In the genomic region with DNA sequence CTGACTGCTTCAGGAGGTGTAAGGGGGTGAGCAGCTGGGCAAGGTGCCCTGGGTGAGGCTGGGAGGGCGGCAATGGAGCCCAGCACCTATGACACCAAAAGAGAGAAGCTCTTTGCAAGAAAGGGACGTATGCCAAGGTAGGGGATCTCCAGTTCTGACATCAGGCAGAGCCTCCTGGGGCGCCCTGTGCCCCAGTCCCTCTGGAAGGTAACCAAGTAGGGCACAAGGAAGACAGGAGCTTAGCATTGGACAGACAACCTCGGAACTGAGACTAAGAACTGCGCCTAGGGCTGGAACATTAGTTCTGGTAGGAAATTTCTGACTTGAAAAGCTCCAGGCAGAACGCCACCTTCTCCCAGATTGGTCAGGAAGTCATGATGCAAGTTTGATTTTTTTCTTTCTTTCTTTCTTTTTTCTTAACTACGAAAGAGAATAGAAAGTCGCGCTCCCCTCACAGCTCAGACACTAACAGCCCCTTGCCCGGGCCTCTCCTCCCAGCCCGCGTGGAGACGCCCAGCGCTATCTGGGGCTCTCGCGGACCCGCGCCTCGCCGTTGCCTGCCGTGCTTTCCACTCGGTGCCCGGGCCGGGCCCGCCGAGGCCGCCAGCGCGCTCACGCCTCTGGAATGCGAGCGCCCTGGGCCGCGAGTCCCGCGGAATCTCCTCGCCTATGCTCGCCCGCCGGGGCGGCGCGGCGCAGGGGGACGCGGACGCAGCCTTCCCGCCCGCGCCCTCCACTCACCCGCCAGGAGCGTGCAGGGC, we compare ENCODE assay signal across 8 mouse cellular contexts. TPM values are rescaled to one million over a fixed set of nuclear protein-coding genes. Genes with fewer than 3 reads are reported as not detected.
DNase-seq lines count a peak whose midpoint lies in the region; ATAC-seq and TF ChIP-seq lines count a peak whose summit lies in the region.

No protein-coding gene starts in this region.

- H3K27ac ChIP-seq in MEL (ENCODE audit: control insufficient read depth, low read depth, low read length) = peak overlapping the region; percentile 77
- H3K27ac ChIP-seq in embryonic facial prominence, embryonic 14.5 days (replicated peaks; ENCODE audit: low read depth, low read length) = peak overlapping the region; percentile 91
- peak overlapping the region; percentile 81 for H3K27ac ChIP-seq in limb, embryonic 12.5 days
- no peak overlapping the region for H3K27ac ChIP-seq in midbrain, postnatal 0 days (ENCODE audit: low read depth, low read length)

- H3K4me2 ChIP-seq in embryonic facial prominence, embryonic 14.5 days (ENCODE audit: low read depth, low read length) = peak overlapping the region; percentile 77
- H3K4me2 ChIP-seq in limb, embryonic 12.5 days = peak overlapping the region; percentile 88
- peak overlapping the region; percentile 92 for H3K4me2 ChIP-seq in midbrain, postnatal 0 days (ENCODE audit: low read depth, low read length, poor library complexity, severe bottlenecking)

- H3K4me3 ChIP-seq in MEL (ENCODE audit: control insufficient read depth in 1 of 2, insufficient read depth in 1 of 2, low read depth in 2 of 2, low read length in 2 of 2) = peak overlapping the region; percentile 55 to 58
- H3K4me3 ChIP-seq in embryonic facial prominence, embryonic 14.5 days (ENCODE audit: low read depth, low read length) = peak overlapping the region; percentile 78
- peak overlapping the region; percentile 67 for H3K4me3 ChIP-seq in limb, embryonic 12.5 days (replicated peaks)
- H3K4me3 ChIP-seq in midbrain, postnatal 0 days (ENCODE audit: low read depth, low read length) = peak overlapping the region; percentile 55

- H3K79me2 ChIP-seq in MEL (ENCODE audit: control insufficient read depth, insufficient read depth, low read length, poor library complexity) = peaks cover 67% of the 10 kb centered on the region

- H3K4me1 ChIP-seq in MEL (ENCODE audit: control insufficient read depth in 1 of 2, insufficient read depth in 2 of 2, low read length in 2 of 2) = peaks cover 0 to 31% of the 10 kb centered on the region in 2 experiments; a peak in 3 of 4 replicates
- peaks cover 30% of the 10 kb centered on the region for H3K4me1 ChIP-seq in embryonic facial prominence, embryonic 14.5 days (ENCODE audit: control insufficient read depth, insufficient read depth, low read length)
- H3K4me1 ChIP-seq in limb, embryonic 12.5 days (replicated peaks) = peaks cover 41% of the 10 kb centered on the region
- no peaks in the 10 kb centered on the region for H3K4me1 ChIP-seq in midbrain, postnatal 0 days (ENCODE audit: insufficient read depth, low read length)

- no peak for TF ChIP-seq CTCF in MEL (IDR thresholded peaks at IDR 0.05 in 2 of 3, conservative IDR thresholded peaks at IDR 0.05 in 1 of 3; ENCODE audit: control insufficient read depth in 1 of 3, insufficient read depth in 1 of 3, low read depth in 2 of 3, low read length in 3 of 3, poor library complexity in 1 of 3, severe bottlenecking in 1 of 3)
- TF ChIP-seq CTCF in midbrain, postnatal 0 days (IDR thresholded peaks at IDR 0.05) = no peak

- no peak for TF ChIP-seq RAD21 in MEL (IDR thresholded peaks at IDR 0.05; ENCODE audit: low read depth, low read length)

- 3% methylated on average over 32 of the region's 52 CpGs for WGBS in embryonic facial prominence, embryonic 14.5 days
- 3% methylated on average over 52 of the region's 52 CpGs for WGBS in limb, embryonic 12.5 days
- 4% methylated on average over 43 of the region's 52 CpGs for WGBS in midbrain, postnatal 0 days

- peak in 1 of 2 experiments; percentile 12; a peak in 1 of 4 replicates for TF ChIP-seq POLR2A in MEL (IDR thresholded peaks at IDR 0.05; ENCODE audit: control insufficient read depth in 1 of 2, insufficient read depth in 1 of 2, low read depth in 1 of 2, low read length in 2 of 2, poor library complexity in 1 of 2)

- TF ChIP-seq EP300 in MEL (IDR thresholded peaks at IDR 0.05; ENCODE audit: low read depth in 1 of 2, low read length in 2 of 2) = no peak

- no peaks in the 10 kb centered on the region for H3K9me3 ChIP-seq in MEL (replicated peaks; ENCODE audit: insufficient read depth, low read length)
- no peaks in the 10 kb centered on the region for H3K9me3 ChIP-seq in embryonic facial prominence, embryonic 14.5 days (ENCODE audit: control insufficient read depth, low read length)
- no peaks in the 10 kb centered on the region for H3K9me3 ChIP-seq in limb, embryonic 12.5 days
- no peaks in the 10 kb centered on the region for H3K9me3 ChIP-seq in midbrain, postnatal 0 days (ENCODE audit: low read length)

- DNase-seq in 416B (ENCODE audit: low read depth) = peak; percentile 61
- DNase-seq in MEL (ENCODE audit: low read depth, low spot score) = peak; percentile 55
- DNase-seq in embryonic facial prominence, embryonic 14.5 days (ENCODE audit: low spot score) = peak; percentile 63
- peak; percentile 56 to 71 for DNase-seq in heart, postnatal 36 days
- no peak for DNase-seq in midbrain, postnatal 0 days (ENCODE audit: low spot score)
- no peak for DNase-seq in frontal cortex, postnatal 36 days (ENCODE audit: low spot score in 2 of 2)
- no peak for DNase-seq in layer of hippocampus, adult 9-10 months (ENCODE audit: low spot score)

- no peaks in the 10 kb centered on the region for H3K27me3 ChIP-seq in MEL (ENCODE audit: control insufficient read depth in 1 of 2, insufficient read depth in 2 of 2, low read length in 2 of 2)
- no peaks in the 10 kb centered on the region for H3K27me3 ChIP-seq in embryonic facial prominence, embryonic 14.5 days (replicated peaks; ENCODE audit: control insufficient read depth, insufficient read depth, low read length)
- 0 out of 2 replicates have a peak, but pooled peaks cover 3% of the 10 kb centered on the region for H3K27me3 ChIP-seq in limb, embryonic 12.5 days
- peaks cover 18% of the 10 kb centered on the region; the same call in 1 of the 2 replicates for H3K27me3 ChIP-seq in midbrain, postnatal 0 days (ENCODE audit: insufficient read depth, low read length)

- peak; percentile 53 for ATAC-seq in embryonic facial prominence, embryonic 14.5 days (ENCODE audit: low read depth)
- peak; percentile 20 for ATAC-seq in limb, embryonic 12.5 days (ENCODE audit: insufficient number of reproducible peaks, insufficient read depth, low FRiP score, low TSS enrichment, low read depth)
- peak; percentile 67; the same call in 1 of the 2 replicates for ATAC-seq in midbrain, postnatal 0 days (ENCODE audit: low FRiP score)

- peaks cover 1 to 27% of the 10 kb centered on the region in 2 experiments; a peak in 2 of 4 replicates for H3K36me3 ChIP-seq in MEL (ENCODE audit: control insufficient read depth in 1 of 2, insufficient read depth in 2 of 2, low read length in 2 of 2)
- H3K36me3 ChIP-seq in embryonic facial prominence, embryonic 14.5 days (ENCODE audit: control insufficient read depth, insufficient read depth, low read length) = no peaks in the 10 kb centered on the region
- H3K36me3 ChIP-seq in limb, embryonic 12.5 days = no peaks in the 10 kb centered on the region
- H3K36me3 ChIP-seq in midbrain, postnatal 0 days (ENCODE audit: insufficient read depth, low read length) = no peaks in the 10 kb centered on the region

- intact Hi-C loops in heart, postnatal 36 days (cut with DNase I) = loop anchor here (5.0 kb wide), 1 partner anchor 173 kb away; the partner anchor contains the start of gene Zc3h18

- H3K9ac ChIP-seq in MEL (ENCODE audit: control insufficient read depth, low read depth, low read length, poor library complexity, severe bottlenecking) = peak overlapping the region; percentile 79
- H3K9ac ChIP-seq in embryonic facial prominence, embryonic 14.5 days (ENCODE audit: low read depth, low read length) = peak overlapping the region; percentile 94
- H3K9ac ChIP-seq in limb, embryonic 12.5 days (replicated peaks) = peak overlapping the region; percentile 85
- peak overlapping the region; percentile 54 for H3K9ac ChIP-seq in midbrain, postnatal 0 days (replicated peaks; ENCODE audit: low read length, poor library complexity, severe bottlenecking)

TF ChIP-seq in MEL, 35 proteins besides CTCF, POLR2A, EP300 and RAD21 (continues in another document):
- no peak for TF ChIP-seq MEF2A (IDR thresholded peaks at IDR 0.05; ENCODE audit: extremely low read depth, insufficient replicate concordance, low read depth, low read length, poor library complexity, severe bottlenecking)
- TF ChIP-seq GATA1 (IDR thresholded peaks at IDR 0.05; ENCODE audit: low read depth, low read length) = no peak
- TF ChIP-seq POLR2AphosphoS2 (IDR thresholded peaks at IDR 0.05; ENCODE audit: low read length) = no peak
- TF ChIP-seq KAT2A (conservative IDR thresholded peaks at IDR 0.05; ENCODE audit: low read depth, low read length) = no peak

RNA-seq across cellular contexts. Expression of gene Piezo1, which starts 0.7 kb away (rescaled TPM):
- 144 and 155 TPM in 2 replicates for total RNA-seq in MEL (2012; rRNA removed)
- 100 to 1,000 TPM in 1 of 2 experiments, 10 to 100 TPM in 1; 35.1 to 223 TPM for polyA plus RNA-seq in MEL (2012; ENCODE audit: insufficient read depth in 1 of 2, insufficient read length in 2 of 2, low read depth in 1 of 2, low replicate concordance in 2 of 2, missing spikeins in 1 of 2)
- 18.7 and 22.7 TPM in 2 replicates for polyA plus RNA-seq in embryonic facial prominence, embryonic 14.5 days (2014; fragmentation: Nextera tagmentation; extraction: Ambion mirVana)
- total RNA-seq in heart, postnatal 36 days (2021) = 10 to 100 TPM; 18.8 to 21.6 TPM
- 11.9 and 13.9 TPM in 2 replicates for polyA plus RNA-seq in limb, embryonic 12.5 days (2016; fragmentation: Nextera tagmentation; extraction: Ambion mirVana)
- total RNA-seq in midbrain, postnatal 0 days (2014; rRNA removed) = 10.8 and 14.2 TPM in 2 replicates
- 1.3 and 1.8 TPM in 2 replicates for polyA plus RNA-seq in midbrain, postnatal 0 days (2015; fragmentation: Nextera tagmentation; extraction: Ambion mirVana)

RNA-seq across cellular contexts. Expression of gene Cdt1, which starts 17.4 kb away (rescaled TPM):
- 64.3 and 74.6 TPM in 2 replicates for total RNA-seq in MEL (2012; rRNA removed)
- polyA plus RNA-seq in MEL (2012; ENCODE audit: insufficient read depth in 1 of 2, insufficient read length in 2 of 2, low read depth in 1 of 2, low replicate concordance in 2 of 2, missing spikeins in 1 of 2) = 10 to 100 TPM in 1 of 2 experiments, not detected in 1; 84.5 TPM
- 32.9 and 33.7 TPM in 2 replicates for polyA plus RNA-seq in embryonic facial prominence, embryonic 14.5 days (2014; fragmentation: Nextera tagmentation; extraction: Ambion mirVana)
- 1 to 10 TPM; 2.4 to 2.5 TPM for total RNA-seq in heart, postnatal 36 days (2021)
- 52.3 and 52.7 TPM in 2 replicates for polyA plus RNA-seq in limb, embryonic 12.5 days (2016; fragmentation: Nextera tagmentation; extraction: Ambion mirVana)
- total RNA-seq in midbrain, postnatal 0 days (2014; rRNA removed) = 9.2 and 15.6 TPM in 2 replicates
- 6.4 TPM in 2 replicates for polyA plus RNA-seq in midbrain, postnatal 0 days (2015; fragmentation: Nextera tagmentation; extraction: Ambion mirVana)

RNA-seq across cellular contexts. Expression of gene Aprt, which starts 26.3 kb away (rescaled TPM):
- 239 and 243 TPM in 2 replicates for total RNA-seq in MEL (2012; rRNA removed)
- polyA plus RNA-seq in MEL (2012; ENCODE audit: insufficient read depth in 1 of 2, insufficient read length in 2 of 2, low read depth in 1 of 2, low replicate concordance in 2 of 2, missing spikeins in 1 of 2) = 100 to 1,000 TPM in 1 of 2 experiments, not detected in 1; 287 TPM
- 291 and 314 TPM in 2 replicates for polyA plus RNA-seq in embryonic facial prominence, embryonic 14.5 days (2014; fragmentation: Nextera tagmentation; extraction: Ambion mirVana)
- total RNA-seq in heart, postnatal 36 days (2021) = 10 to 100 TPM; 29.8 to 38.9 TPM
- 299 and 305 TPM in 2 replicates for polyA plus RNA-seq in limb, embryonic 12.5 days (2016; fragmentation: Nextera tagmentation; extraction: Ambion mirVana)
- total RNA-seq in midbrain, postnatal 0 days (2014; rRNA removed) = 83.9 and 97.2 TPM in 2 replicates
- 157 and 170 TPM in 2 replicates for polyA plus RNA-seq in midbrain, postnatal 0 days (2015; fragmentation: Nextera tagmentation; extraction: Ambion mirVana)

Comparison
In these comparisons a context has a peak if more than half of its experiments do, and no peak if none do; other contexts are left out.
1. DNase-seq: peak in 416B (single experiment), MEL (single experiment), embryonic facial prominence, embryonic 14.5 days (single experiment) and heart, postnatal 36 days (2 of 2); none in midbrain, postnatal 0 days (single experiment), frontal cortex, postnatal 36 days (0 of 2) and layer of hippocampus, adult 9-10 months (single experiment).
2. Peak in every context shown above with its lines, with median percentiles within 50 percentile points of each other: H3K4me3 ChIP-seq, H3K9ac ChIP-seq, ATAC-seq and H3K4me2 ChIP-seq.